Mouse (Mus musculus): ENCODE data around the gene Olfr1219. TPM values are rescaled to one million over a fixed set of nuclear protein-coding genes. Genes with fewer than 3 reads are reported as not detected.

The Olfr1219 gene
- polyA plus RNA-seq (2011; ENCODE audit: insufficient read depth, insufficient read length, low read depth, missing spikeins): not detected in 2 replicates

- Histone ChIP-seq H3K27ac (ENCODE audit: insufficient read depth, low read length) (no peak within 1 kb of the TSS), H3K27me3 (ENCODE audit: control insufficient read depth, insufficient read depth, low read length, poor library complexity, severe bottlenecking) (no peaks in the 10 kb centered on the region), H3K36me3 (ENCODE audit: control insufficient read depth, insufficient read depth, low read length, poor library complexity, severe bottlenecking) (no peaks in the 10 kb centered on the region), H3K9me3 (replicated peaks; ENCODE audit: control insufficient read depth, insufficient read depth, low read length, poor library complexity, severe bottlenecking) (no peaks in the 10 kb centered on the region), H3K4me1 (ENCODE audit: control insufficient read depth, insufficient read depth, low read length) (no peaks in the 10 kb centered on the region), H3K9ac (ENCODE audit: low read depth, poor library complexity, severe bottlenecking) (no peak within 1 kb of the TSS), H3K4me3 (ENCODE audit: low read depth, low read length) (no peak within 1 kb of the TSS)
- TF ChIP-seq CTCF (IDR thresholded peaks at IDR 0.05; ENCODE audit: low read depth, low read length) (no peak), POLR2A (IDR thresholded peaks at IDR 0.05; ENCODE audit: insufficient read depth, low read length) (no peak)
Observed at GRCm38 (mm10) chr2:89083413-89083812, at the start of gene Olfr1219. TSS of gene Olfr1219 (minus strand) at chr2:89083513.

DNA sequence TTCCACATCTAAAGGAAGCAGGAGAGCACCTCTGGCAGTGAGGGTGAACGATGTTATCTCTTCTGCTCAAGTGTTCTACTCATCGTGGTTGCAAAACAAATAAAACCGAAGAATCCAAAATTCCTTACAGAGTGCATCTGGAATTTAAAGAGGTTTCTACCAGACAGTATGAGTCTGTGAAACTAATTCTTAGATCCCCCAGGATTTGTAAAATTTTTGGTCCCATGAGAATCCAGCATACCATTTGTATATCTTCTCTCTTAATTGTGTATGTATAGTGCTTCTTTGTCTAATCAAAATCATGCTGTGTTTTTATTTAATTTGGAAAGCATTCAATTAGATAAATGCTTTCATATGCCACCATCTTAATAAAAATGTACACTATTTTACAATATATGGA, 49.6 kb upstream of the Olfr1219 start, which contains the start of gene Olfr1222:
TSS of gene Olfr1222 (minus strand) at position 101 of the 400 bp plus-strand sequence.
- TF ChIP-seq POLR2A (IDR thresholded peaks at IDR 0.05; ENCODE audit: insufficient read depth, low read length) (no peak), CTCF (IDR thresholded peaks at IDR 0.05; ENCODE audit: low read depth, low read length) (no peak), EP300 (IDR thresholded peaks at IDR 0.05; ENCODE audit: insufficient read depth, low read depth, low read length) (no peak)
- H3K27ac ChIP-seq (ENCODE audit: insufficient read depth, low read length): no peak within 1 kb of the TSS
- H3K9me3 ChIP-seq (replicated peaks; ENCODE audit: control insufficient read depth, insufficient read depth, low read length, poor library complexity, severe bottlenecking): no peaks in the 10 kb centered on the region
- H3K4me3 ChIP-seq (ENCODE audit: low read depth, low read length): no peak within 1 kb of the TSS
- H3K9ac ChIP-seq (ENCODE audit: low read depth, poor library complexity, severe bottlenecking): no peak within 1 kb of the TSS
- H3K36me3 ChIP-seq (ENCODE audit: control insufficient read depth, insufficient read depth, low read length, poor library complexity, severe bottlenecking): no peaks in the 10 kb centered on the region
- H3K4me1 ChIP-seq (ENCODE audit: control insufficient read depth, insufficient read depth, low read length): no peaks in the 10 kb centered on the region
- no peaks in the 10 kb centered on the region for H3K27me3 ChIP-seq (ENCODE audit: control insufficient read depth, insufficient read depth, low read length, poor library complexity, severe bottlenecking)

DNA sequence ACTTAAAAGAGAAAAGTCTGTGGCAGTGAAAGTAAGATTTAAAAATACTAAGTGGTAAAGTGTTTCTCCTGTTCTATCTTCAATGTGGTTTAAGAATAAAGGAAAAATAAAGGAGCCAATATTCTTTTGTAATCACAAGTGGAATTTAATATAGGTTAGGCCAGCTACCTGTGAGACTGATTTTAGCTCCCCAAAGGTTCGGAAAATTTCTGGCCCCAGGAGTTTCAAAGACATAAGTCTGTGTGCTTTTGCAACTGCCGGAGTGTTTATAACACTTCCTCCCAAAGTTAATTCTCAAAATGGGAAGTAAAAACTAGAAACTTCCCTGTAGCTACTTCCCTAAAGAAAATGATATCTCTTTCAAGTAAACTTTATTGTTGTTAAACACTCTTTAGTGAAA, 33.9 kb upstream of the Olfr1219 start, which contains the start of gene Olfr1221:
TSS of gene Olfr1221 (minus strand) at position 101 of the 400 bp plus-strand sequence.
- H3K4me1 ChIP-seq (ENCODE audit: control insufficient read depth, insufficient read depth, low read length): no peaks in the 10 kb centered on the region
- TF ChIP-seq CTCF (IDR thresholded peaks at IDR 0.05; ENCODE audit: low read depth, low read length): no peak
- TF ChIP-seq EP300 (IDR thresholded peaks at IDR 0.05; ENCODE audit: insufficient read depth, low read depth, low read length): no peak
- no peak for TF ChIP-seq POLR2A (IDR thresholded peaks at IDR 0.05; ENCODE audit: insufficient read depth, low read length)
- H3K9ac ChIP-seq (ENCODE audit: low read depth, poor library complexity, severe bottlenecking): no peak within 1 kb of the TSS
- no peaks in the 10 kb centered on the region for H3K36me3 ChIP-seq (ENCODE audit: control insufficient read depth, insufficient read depth, low read length, poor library complexity, severe bottlenecking)
- no peak within 1 kb of the TSS for H3K27ac ChIP-seq (ENCODE audit: insufficient read depth, low read length)
- no peaks in the 10 kb centered on the region for H3K9me3 ChIP-seq (replicated peaks; ENCODE audit: control insufficient read depth, insufficient read depth, low read length, poor library complexity, severe bottlenecking)
- H3K27me3 ChIP-seq (ENCODE audit: control insufficient read depth, insufficient read depth, low read length, poor library complexity, severe bottlenecking): no peaks in the 10 kb centered on the region
- no peak within 1 kb of the TSS for H3K4me3 ChIP-seq (ENCODE audit: low read depth, low read length)

DNA sequence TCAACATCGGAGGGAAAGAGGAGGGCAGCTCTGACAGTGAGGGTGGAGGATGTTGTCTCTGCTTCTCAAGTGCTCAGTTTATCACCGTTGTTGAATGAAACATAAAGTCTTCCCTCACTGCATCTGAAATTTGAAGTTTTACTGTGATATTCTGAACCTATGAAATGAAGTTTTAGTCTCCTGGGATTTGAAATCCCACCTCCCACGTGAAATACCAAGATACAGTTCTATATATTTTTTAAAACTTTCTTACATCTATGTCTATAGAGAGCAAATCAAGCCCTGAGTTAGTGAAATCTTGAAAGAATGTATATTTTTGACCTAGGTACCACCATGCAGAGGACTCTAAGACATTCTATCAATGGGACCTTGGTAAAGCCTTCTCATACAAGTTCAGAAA, 23.4 kb upstream of the Olfr1219 start, which contains the start of gene Olfr1220:
TSS of gene Olfr1220 (minus strand) at position 101 of the 400 bp plus-strand sequence.
- H3K27ac ChIP-seq (ENCODE audit: insufficient read depth, low read length): no peak within 1 kb of the TSS
- H3K4me3 ChIP-seq (ENCODE audit: low read depth, low read length): no peak within 1 kb of the TSS
- TF ChIP-seq POLR2A (IDR thresholded peaks at IDR 0.05; ENCODE audit: insufficient read depth, low read length) (no peak), EP300 (IDR thresholded peaks at IDR 0.05; ENCODE audit: insufficient read depth, low read depth, low read length) (no peak), CTCF (IDR thresholded peaks at IDR 0.05; ENCODE audit: low read depth, low read length) (no peak)
- no peak within 1 kb of the TSS for H3K9ac ChIP-seq (ENCODE audit: low read depth, poor library complexity, severe bottlenecking)
- no peaks in the 10 kb centered on the region for H3K36me3 ChIP-seq (ENCODE audit: control insufficient read depth, insufficient read depth, low read length, poor library complexity, severe bottlenecking)
- no peaks in the 10 kb centered on the region for H3K4me1 ChIP-seq (ENCODE audit: control insufficient read depth, insufficient read depth, low read length)
- no peaks in the 10 kb centered on the region for H3K9me3 ChIP-seq (replicated peaks; ENCODE audit: control insufficient read depth, insufficient read depth, low read length, poor library complexity, severe bottlenecking)
- no peaks in the 10 kb centered on the region for H3K27me3 ChIP-seq (ENCODE audit: control insufficient read depth, insufficient read depth, low read length, poor library complexity, severe bottlenecking)

DNA sequence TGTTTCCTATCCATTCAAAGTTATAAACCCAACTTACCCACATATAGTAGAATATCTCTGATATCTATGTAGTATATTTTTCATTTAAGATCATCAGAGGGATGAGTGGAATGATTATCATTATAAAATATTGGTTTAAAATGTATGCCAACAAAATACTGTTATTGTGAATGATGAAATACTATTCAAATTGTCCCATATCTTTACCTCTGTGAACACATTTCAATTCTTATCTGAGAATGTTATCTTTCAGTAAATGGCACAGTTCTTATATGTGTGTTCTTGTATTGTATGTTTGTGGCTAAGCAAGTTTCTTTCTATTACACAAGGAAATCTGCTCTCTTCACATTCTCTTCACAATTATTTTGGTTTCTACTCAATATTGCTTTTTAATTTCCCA, 22.3 kb upstream of the Olfr1219 start:
- Histone ChIP-seq H3K36me3 (ENCODE audit: control insufficient read depth, insufficient read depth, low read length, poor library complexity, severe bottlenecking) (no peaks in the 10 kb centered on the region), H3K9ac (ENCODE audit: low read depth, poor library complexity, severe bottlenecking) (no peak overlapping the region), H3K4me3 (ENCODE audit: low read depth, low read length) (no peak overlapping the region), H3K27ac (ENCODE audit: insufficient read depth, low read length) (no peak overlapping the region), H3K9me3 (replicated peaks; ENCODE audit: control insufficient read depth, insufficient read depth, low read length, poor library complexity, severe bottlenecking) (no peaks in the 10 kb centered on the region), H3K4me1 (ENCODE audit: control insufficient read depth, insufficient read depth, low read length) (no peaks in the 10 kb centered on the region), H3K27me3 (ENCODE audit: control insufficient read depth, insufficient read depth, low read length, poor library complexity, severe bottlenecking) (no peaks in the 10 kb centered on the region)
- TF ChIP-seq CTCF (IDR thresholded peaks at IDR 0.05; ENCODE audit: low read depth, low read length) (no peak), POLR2A (IDR thresholded peaks at IDR 0.05; ENCODE audit: insufficient read depth, low read length) (no peak)

DNA sequence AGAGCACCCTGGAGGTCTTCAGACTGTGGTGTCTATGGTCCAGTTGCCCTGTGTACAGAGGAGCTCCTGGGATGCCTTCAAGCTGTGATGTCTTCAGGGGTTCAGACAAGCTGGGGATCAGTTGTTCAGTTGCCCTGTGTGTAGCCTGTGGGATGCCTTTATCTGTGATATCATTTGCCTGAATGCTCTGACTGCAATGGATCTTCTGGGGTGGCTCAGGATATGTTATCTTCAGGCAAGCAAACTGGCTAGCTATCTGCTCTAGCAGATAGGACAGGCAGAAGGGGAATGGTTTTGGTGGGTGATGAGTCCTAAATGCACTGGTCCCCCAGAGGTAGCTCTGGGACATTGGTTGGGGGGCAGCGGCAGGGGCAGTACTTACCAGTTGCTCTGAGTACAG, 10.5 kb upstream of the Olfr1219 start:
- TF ChIP-seq POLR2A (IDR thresholded peaks at IDR 0.05; ENCODE audit: insufficient read depth, low read length) (no peak), CTCF (IDR thresholded peaks at IDR 0.05; ENCODE audit: low read depth, low read length) (no peak), EP300 (IDR thresholded peaks at IDR 0.05; ENCODE audit: insufficient read depth, low read depth, low read length) (no peak)

More for the DNA sequence above, 10.5 kb upstream of the Olfr1219 start:
- Histone ChIP-seq H3K27me3 (ENCODE audit: control insufficient read depth, insufficient read depth, low read length, poor library complexity, severe bottlenecking) (no peaks in the 10 kb centered on the region), H3K4me3 (ENCODE audit: low read depth, low read length) (no peak overlapping the region), H3K36me3 (ENCODE audit: control insufficient read depth, insufficient read depth, low read length, poor library complexity, severe bottlenecking) (no peaks in the 10 kb centered on the region), H3K9me3 (replicated peaks; ENCODE audit: control insufficient read depth, insufficient read depth, low read length, poor library complexity, severe bottlenecking) (no peaks in the 10 kb centered on the region), H3K27ac (ENCODE audit: insufficient read depth, low read length) (no peak overlapping the region), H3K9ac (ENCODE audit: low read depth, poor library complexity, severe bottlenecking) (no peak overlapping the region), H3K4me1 (ENCODE audit: control insufficient read depth, insufficient read depth, low read length) (no peaks in the 10 kb centered on the region)

Measured in ES-Bruce4 (cell line).